Mouse (Mus musculus) neural tube, embryonic 14.5 days (tissue): Measurements from ENCODE around the gene Cltc. TPM values are rescaled to one million over a fixed set of nuclear protein-coding genes. Genes with fewer than 3 reads are reported as not detected.

Experiments
- ATAC-seq: fragments of 200-750 bp; cut with Nextera tagmentation; 2 replicates; pipeline ENCODE4 v1.8.0; 2017; ENCODE audit warnings: low read depth, mild to moderate bottlenecking, moderate TSS enrichment, moderate library complexity
- H3K27ac ChIP-seq: fragments of 300-500 bp; sonication (generic); 2 replicates; pipeline ENCODE4 v1.5.1; 2014; ENCODE audit warnings: low read depth, mild to moderate bottlenecking, control low read depth, low read length, moderate library complexity, mixed read lengths
- H3K27me3 ChIP-seq: fragments of 300-500 bp; sonication (generic); 2 replicates; pipeline ENCODE4 v1.6.1; 2014; ENCODE audit warnings: low read length; ENCODE audit not compliant: control insufficient read depth, insufficient read depth
- H3K36me3 ChIP-seq: fragments of 300-500 bp; sonication (generic); 2 replicates; pipeline ENCODE4 v1.6.1; 2014; ENCODE audit warnings: low read length, mixed read lengths; ENCODE audit not compliant: control insufficient read depth, insufficient read depth
- H3K4me1 ChIP-seq: fragments of 300-500 bp; sonication (generic); 2 replicates; pipeline ENCODE4 v1.6.1; 2014; ENCODE audit warnings: low read length; ENCODE audit not compliant: control insufficient read depth, insufficient read depth
- H3K4me2 ChIP-seq: fragments of 300-500 bp; sonication (generic); 2 replicates; pipeline ENCODE4 v1.6.1; 2014; ENCODE audit warnings: mild to moderate bottlenecking, low read depth, low read length, control low read depth
- H3K4me3 ChIP-seq: fragments of 300-500 bp; sonication (generic); 2 replicates; pipeline ENCODE4 v1.5.1; 2014; ENCODE audit warnings: low read depth, low read length, control low read depth, mixed read lengths
- H3K9ac ChIP-seq: fragments of 300-500 bp; sonication (generic); replicated peaks from 2 replicates; pipeline ENCODE4 v1.6.1; 2014; ENCODE audit warnings: low read depth, mild to moderate bottlenecking, control low read depth, low read length, mixed read lengths
- H3K9me3 ChIP-seq: fragments of 300-500 bp; sonication (generic); 2 replicates; pipeline ENCODE4 v1.6.1; 2016; ENCODE audit warnings: low read length; ENCODE audit not compliant: control insufficient read depth
- WGBS: fragments of 180-500 bp; shearing (Covaris S2); extraction: QIAGEN DNeasy Blood & Tissue Kit; methylation state at CpG from one replicate; pipeline ENCODE4 v1.1.7; 2014; 5-methylcytosine and 5-hydroxymethylcytosine counted together
- polyA plus RNA-seq: library from polyadenylated mRNA; unstranded; fragments of >200 nt; fragmentation: Nextera tagmentation; extraction: Ambion mirVana; gene quantifications from 2 replicates; pipeline ENCODE4 v1.2.1, GENCODE M21; 2014

Cltc gene
- polyA plus RNA-seq, 1 experiment from 2014 or later: 208 TPM

DNA sequence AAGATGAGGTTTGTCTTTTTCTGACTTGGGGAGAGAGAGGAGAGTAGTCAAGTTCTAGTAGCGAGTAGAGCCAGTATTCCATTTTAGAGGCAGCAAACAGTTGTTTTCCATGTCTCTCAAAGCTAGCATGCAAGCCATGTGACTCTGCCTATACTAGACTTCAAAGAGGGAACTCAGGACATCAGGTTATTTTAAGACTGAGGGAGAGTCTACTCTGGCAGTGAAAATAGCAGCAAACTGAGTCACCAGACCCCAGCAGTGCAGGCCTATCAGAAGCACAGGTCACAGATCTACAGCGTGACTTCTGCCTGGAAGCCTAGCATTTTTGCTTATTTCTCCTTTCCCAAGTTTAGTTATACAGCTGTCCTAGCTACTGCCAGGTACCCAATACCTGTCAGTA is 25.9 kb downstream of the Cltc start:
- no peak for ATAC-seq
- Histone ChIP-seq H3K4me2 (no peak overlapping the region), H3K36me3 (peaks cover 28% of the 10 kb centered on the region), H3K4me3 (no peak overlapping the region), H3K9ac (no peak overlapping the region), H3K27ac (no peak overlapping the region), H3K4me1 (no peaks in the 10 kb centered on the region), H3K9me3 (no peaks in the 10 kb centered on the region), H3K27me3 (no peaks in the 10 kb centered on the region)
- WGBS: 97% methylated on average over 2 of the region's 2 CpGs

DNA sequence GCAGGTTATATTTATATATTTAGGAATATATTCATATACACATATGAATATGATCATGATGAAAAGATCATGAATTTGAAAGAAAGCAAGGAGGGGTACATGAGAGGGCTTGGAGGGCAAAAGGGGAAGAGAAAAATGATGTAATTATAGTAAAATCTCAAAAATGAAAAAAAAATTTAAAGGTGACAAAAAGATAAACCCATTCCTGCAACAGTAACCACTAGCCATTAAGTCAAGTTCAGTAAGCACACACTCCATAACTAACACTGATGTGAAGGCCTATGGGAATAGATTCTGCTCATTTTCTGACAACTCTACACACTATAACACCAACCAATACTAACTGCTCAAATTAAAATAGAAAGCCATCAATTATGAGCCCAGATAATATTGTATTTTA is 31.8 kb downstream of the Cltc start:
- no peak overlapping the region for H3K4me3 ChIP-seq
- no peaks in the 10 kb centered on the region for H3K9me3 ChIP-seq
- no peaks in the 10 kb centered on the region for H3K27me3 ChIP-seq
- H3K27ac ChIP-seq: no peak overlapping the region
- no peaks in the 10 kb centered on the region for H3K4me1 ChIP-seq
- ATAC-seq: no peak
- no peak overlapping the region for H3K9ac ChIP-seq
- H3K4me2 ChIP-seq: no peak overlapping the region
- peaks cover 44% of the 10 kb centered on the region for H3K36me3 ChIP-seq

DNA sequence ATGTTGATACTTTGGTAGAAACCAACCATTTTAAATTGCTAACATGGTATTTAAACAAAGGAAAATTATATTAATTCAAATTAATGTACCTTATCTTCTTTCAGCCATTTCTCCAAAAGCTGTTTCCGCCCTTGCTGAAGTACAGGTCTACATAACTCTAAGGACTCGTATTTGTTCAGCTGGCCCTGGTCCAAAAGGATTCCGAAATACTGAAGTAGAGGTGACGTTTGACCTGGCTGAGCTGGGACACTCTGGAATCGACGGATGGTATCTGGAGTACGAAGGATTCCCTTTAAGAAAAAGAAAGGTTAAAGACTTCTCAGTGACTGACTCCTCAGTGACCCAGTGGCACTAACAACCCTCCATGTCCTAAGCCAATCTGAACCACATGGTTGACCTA is 32.4 kb downstream of the Cltc start:
- Histone ChIP-seq H3K4me2 (no peak overlapping the region), H3K9ac (no peak overlapping the region), H3K4me1 (no peaks in the 10 kb centered on the region), H3K9me3 (no peaks in the 10 kb centered on the region), H3K27ac (no peak overlapping the region), H3K36me3 (peaks cover 48% of the 10 kb centered on the region), H3K4me3 (no peak overlapping the region), H3K27me3 (no peaks in the 10 kb centered on the region)
- WGBS: 96% methylated on average over 7 of the region's 7 CpGs
- no peak for ATAC-seq

DNA sequence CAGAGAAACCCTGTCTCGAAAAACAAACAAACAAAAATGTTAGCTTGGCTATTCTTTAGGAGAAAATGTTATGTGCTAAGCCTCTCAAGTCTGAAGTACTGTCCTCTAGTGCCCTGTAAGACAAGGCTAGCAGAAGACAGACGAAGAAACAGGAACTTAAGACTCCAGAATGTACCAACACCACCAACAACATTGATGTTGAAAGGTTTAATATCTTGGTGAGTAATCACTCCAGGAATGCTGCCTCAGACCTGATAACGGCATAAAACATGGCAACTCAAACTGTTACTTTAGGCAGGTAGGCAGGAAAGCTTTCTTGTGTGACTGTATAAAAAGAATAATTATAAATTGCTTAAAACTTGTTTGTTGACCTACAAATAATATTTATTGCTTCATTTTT is 33.4 kb downstream of the Cltc start:
- no peak overlapping the region for H3K4me3 ChIP-seq
- no peak overlapping the region for H3K4me2 ChIP-seq
- no peaks in the 10 kb centered on the region for H3K27me3 ChIP-seq
- peaks cover 50% of the 10 kb centered on the region for H3K36me3 ChIP-seq
- H3K9me3 ChIP-seq: no peaks in the 10 kb centered on the region
- H3K27ac ChIP-seq: no peak overlapping the region
- WGBS: 96% methylated on average over 3 of the region's 3 CpGs
- no peak overlapping the region for H3K9ac ChIP-seq
- H3K4me1 ChIP-seq: no peaks in the 10 kb centered on the region
- ATAC-seq: no peak

DNA sequence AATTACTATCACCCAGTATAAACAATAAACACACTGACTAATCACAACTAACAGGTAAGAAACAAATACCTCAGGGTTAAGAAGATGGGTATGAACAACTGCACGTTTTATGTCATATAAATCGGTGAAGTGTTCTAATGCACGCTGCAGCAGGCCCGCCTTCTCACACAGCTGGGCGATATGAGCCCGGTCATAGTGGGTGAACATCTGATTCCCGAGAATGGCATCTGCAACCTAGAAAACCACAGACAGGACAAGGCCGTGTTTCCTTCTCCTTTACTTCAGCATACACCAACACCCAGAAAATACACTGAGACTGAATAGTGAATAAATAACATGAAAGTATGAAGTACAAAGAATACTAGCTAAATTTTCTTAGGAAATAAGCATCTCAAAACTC is 38.0 kb downstream of the Cltc start:
- Histone ChIP-seq H3K36me3 (peaks cover 61% of the 10 kb centered on the region), H3K4me3 (no peak overlapping the region), H3K27ac (no peak overlapping the region), H3K27me3 (no peaks in the 10 kb centered on the region), H3K4me1 (no peaks in the 10 kb centered on the region), H3K9ac (no peak overlapping the region), H3K4me2 (no peak overlapping the region), H3K9me3 (no peaks in the 10 kb centered on the region)
- 94% methylated on average over 8 of the region's 8 CpGs for WGBS
- ATAC-seq: no peak

DNA sequence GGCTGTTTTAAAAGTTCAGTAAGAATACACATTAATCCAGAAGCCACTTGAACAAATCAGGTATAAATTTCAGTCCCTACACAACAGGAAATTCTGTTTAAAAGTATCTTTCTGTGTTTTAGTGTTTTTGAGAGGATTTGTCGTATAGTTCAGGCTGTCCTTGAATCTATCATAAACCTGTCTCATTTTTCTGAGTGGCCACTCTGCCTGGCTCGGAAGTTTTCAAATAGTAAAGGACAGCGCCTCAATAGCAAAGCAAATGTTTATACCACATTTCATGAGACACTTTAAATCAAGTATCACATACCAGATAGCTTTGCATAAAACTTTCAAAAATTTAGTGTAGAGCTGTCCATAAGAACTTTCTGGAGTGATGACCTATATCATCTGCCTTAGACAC is 39.0 kb downstream of the Cltc start:
- H3K4me3 ChIP-seq: no peak overlapping the region
- peaks cover 55% of the 10 kb centered on the region for H3K36me3 ChIP-seq
- WGBS: 96% methylated on average over 3 of the region's 3 CpGs
- no peak overlapping the region for H3K4me2 ChIP-seq
- H3K9ac ChIP-seq: no peak overlapping the region
- no peaks in the 10 kb centered on the region for H3K4me1 ChIP-seq
- H3K27me3 ChIP-seq: no peaks in the 10 kb centered on the region
- no peaks in the 10 kb centered on the region for H3K9me3 ChIP-seq
- no peak for ATAC-seq
- H3K27ac ChIP-seq: no peak overlapping the region

DNA sequence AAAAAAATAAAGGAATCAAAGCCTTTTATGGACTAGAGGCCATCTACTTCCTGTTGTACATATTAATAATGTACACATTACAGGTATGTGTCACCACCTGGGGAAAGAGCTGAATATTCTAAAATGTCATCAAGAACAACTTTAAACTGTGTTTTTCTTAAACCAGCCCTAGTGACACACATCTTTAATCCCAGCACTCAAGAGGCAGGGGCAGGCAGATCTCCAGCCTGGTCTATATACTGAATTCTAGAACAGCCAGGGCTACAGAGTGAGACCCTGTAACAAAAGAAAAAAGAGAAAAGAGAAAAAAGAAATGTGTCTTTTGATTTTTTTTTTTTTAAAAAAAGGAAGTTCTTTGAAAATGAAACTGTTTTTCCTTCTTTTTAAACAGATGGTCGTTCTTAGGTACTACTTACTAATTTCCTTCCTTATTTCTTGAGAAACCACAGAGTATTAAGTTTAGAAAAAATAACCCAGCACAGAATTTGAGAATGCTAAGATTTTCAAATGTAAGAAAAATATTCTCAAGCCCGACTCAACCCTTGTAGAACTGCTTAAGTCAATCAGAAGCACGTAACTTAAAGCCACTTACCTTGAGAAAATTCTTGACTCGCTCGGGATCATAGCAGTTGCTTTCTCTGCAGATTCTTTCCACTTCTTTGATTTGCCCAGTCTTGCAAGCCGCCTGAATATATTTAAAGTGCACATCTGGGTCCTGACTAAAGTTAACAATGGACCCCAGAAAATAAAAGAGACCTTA is 39.9 kb downstream of the Cltc start:
- Histone ChIP-seq H3K4me3 (no peak overlapping the region), H3K9me3 (no peaks in the 10 kb centered on the region), H3K36me3 (peaks cover 51% of the 10 kb centered on the region), H3K9ac (no peak overlapping the region), H3K4me1 (no peaks in the 10 kb centered on the region), H3K4me2 (no peak overlapping the region), H3K27ac (no peak overlapping the region), H3K27me3 (no peaks in the 10 kb centered on the region)
- no peak for ATAC-seq
- 92% methylated on average over 6 of the region's 6 CpGs for WGBS

DNA sequence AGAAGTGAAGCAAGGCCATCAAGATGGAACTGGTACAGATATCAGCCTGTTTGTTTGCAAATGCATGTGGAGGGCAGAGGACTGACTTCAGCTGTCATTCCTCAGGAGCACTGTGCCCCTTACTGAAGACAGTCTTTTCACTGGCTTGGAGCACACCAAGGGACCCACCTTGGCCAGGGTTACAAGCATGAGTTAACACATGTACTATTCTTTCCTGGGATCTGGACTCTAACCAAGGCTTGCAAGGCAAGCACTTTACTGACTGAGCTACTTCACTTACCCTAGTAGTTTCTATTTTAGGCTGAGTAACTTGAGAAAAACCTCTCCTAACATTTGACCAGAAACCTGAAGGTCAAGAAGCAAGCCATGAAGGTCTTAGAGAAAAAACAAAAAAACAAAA is 42.8 kb downstream of the Cltc start:
- no peaks in the 10 kb centered on the region for H3K4me1 ChIP-seq
- H3K27me3 ChIP-seq: no peaks in the 10 kb centered on the region
- no peak overlapping the region for H3K4me2 ChIP-seq
- no peak for ATAC-seq
- no peak overlapping the region for H3K9ac ChIP-seq
- peaks cover 59% of the 10 kb centered on the region for H3K36me3 ChIP-seq
- no peak overlapping the region for H3K27ac ChIP-seq
- H3K4me3 ChIP-seq: no peak overlapping the region
- H3K9me3 ChIP-seq: no peaks in the 10 kb centered on the region

DNA sequence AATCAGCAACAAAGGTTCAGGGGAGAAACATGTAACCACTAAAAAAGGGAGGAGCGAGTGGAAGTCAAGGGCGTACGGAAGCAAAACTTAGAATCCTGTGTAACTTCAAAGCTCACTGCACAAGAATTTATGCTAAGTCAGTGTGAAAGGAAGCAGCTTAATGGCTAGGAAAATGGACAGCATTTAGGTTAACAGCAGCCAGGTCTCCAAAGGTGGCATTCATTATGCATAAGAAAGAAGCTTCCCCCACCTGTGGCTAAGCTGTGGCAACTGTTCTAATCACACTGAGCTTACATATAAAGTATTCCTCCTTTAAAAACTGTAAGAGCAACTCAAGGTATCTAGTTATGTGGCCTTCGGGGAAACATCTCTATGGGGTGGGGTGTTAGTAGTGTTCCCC is 56.2 kb downstream of the Cltc start:
- H3K4me2 ChIP-seq: no peak overlapping the region
- no peaks in the 10 kb centered on the region for H3K9me3 ChIP-seq
- no peak for ATAC-seq
- H3K4me3 ChIP-seq: no peak overlapping the region
- no peaks in the 10 kb centered on the region for H3K4me1 ChIP-seq
- H3K36me3 ChIP-seq: peaks cover 66% of the 10 kb centered on the region
- no peak overlapping the region for H3K9ac ChIP-seq
- WGBS: 98% methylated on average over 4 of the region's 4 CpGs
- no peak overlapping the region for H3K27ac ChIP-seq
- H3K27me3 ChIP-seq: no peaks in the 10 kb centered on the region
